Mouse (Mus musculus) intestine, embryonic 14.5 days (tissue): ENCODE results near the gene Gpank1. TPM values are rescaled to one million over a fixed set of nuclear protein-coding genes. Genes with fewer than 3 reads are reported as not detected.

Experiments used
- ATAC-seq: fragments of 200-750 bp; cut with Nextera tagmentation; replicated peaks from 2 replicates; pipeline ENCODE4 v1.8.0; 2017; ENCODE audit warnings: low read depth, moderate number of reproducible peaks, moderate TSS enrichment, moderate library complexity; ENCODE audit not compliant: low FRiP score, low TSS enrichment
- DNase-seq: peaks from one replicate; pipeline ENCODE4 v3.0.0-alpha.2; 2018; ENCODE audit warnings: low spot score
- H3K27ac ChIP-seq: fragments of 300-500 bp; sonication (generic); 2 replicates; pipeline ENCODE4 v1.5.1; 2014; ENCODE audit warnings: low read depth, mild to moderate bottlenecking, control low read depth
- H3K27me3 ChIP-seq: fragments of 300-500 bp; sonication (generic); replicated peaks from 2 replicates; pipeline ENCODE4 v1.6.1; 2014; ENCODE audit warnings: low read length, control low read depth; ENCODE audit not compliant: control insufficient read depth, insufficient read depth
- H3K36me3 ChIP-seq: fragments of 300-500 bp; sonication (generic); 2 replicates; pipeline ENCODE4 v1.6.1; 2014; ENCODE audit warnings: low read length, control low read depth; ENCODE audit not compliant: control insufficient read depth, insufficient read depth
- H3K4me1 ChIP-seq: fragments of 300-500 bp; sonication (generic); replicated peaks from 2 replicates; pipeline ENCODE4 v1.6.1; 2014; ENCODE audit warnings: low read length, control low read depth, mixed read lengths; ENCODE audit not compliant: control insufficient read depth, insufficient read depth
- H3K4me2 ChIP-seq: fragments of 300-500 bp; sonication (generic); 2 replicates; pipeline ENCODE4 v1.6.1; 2014; ENCODE audit warnings: low read length
- H3K4me3 ChIP-seq: fragments of 300-500 bp; sonication (generic); 2 replicates; pipeline ENCODE4 v1.5.1; 2014; ENCODE audit warnings: low read depth, low read length, control low read depth, mixed read lengths
- H3K9ac ChIP-seq: fragments of 300-500 bp; sonication (generic); 2 replicates; pipeline ENCODE4 v1.6.1; 2014; ENCODE audit warnings: mild to moderate bottlenecking, low read length
- H3K9me3 ChIP-seq: fragments of 300-500 bp; sonication (generic); 2 replicates; pipeline ENCODE4 v1.6.1; 2016; ENCODE audit warnings: low read length, control low read depth; ENCODE audit not compliant: control insufficient read depth
- WGBS: fragments of 180-500 bp; shearing (Covaris S2); extraction: QIAGEN DNeasy Blood & Tissue Kit; methylation state at CpG from one replicate; pipeline ENCODE4 v1.1.7; 2014; 5-methylcytosine and 5-hydroxymethylcytosine counted together
- polyA plus RNA-seq: library from polyadenylated mRNA; unstranded; fragments of >200 nt; fragmentation: Nextera tagmentation; extraction: Ambion mirVana; gene quantifications from 2 replicates; pipeline ENCODE4 v1.2.1, GENCODE M21; 2014

Gene Gpank1
- polyA plus RNA-seq, 1 experiment from 2014 or later, result 19.7 TPM

- no peaks in the 10 kb centered on the region for H3K27me3 ChIP-seq
- ATAC-seq (no peak), DNase-seq (no peak)
- H3K4me1 ChIP-seq, result no peaks in the 10 kb centered on the region
- H3K4me3 ChIP-seq, result no peak overlapping the region
- no peaks in the 10 kb centered on the region for H3K9me3 ChIP-seq
- 71% methylated on average over 11 of the region's 11 CpGs for WGBS
- no peak overlapping the region for H3K27ac ChIP-seq
- H3K36me3 ChIP-seq, result no peaks in the 10 kb centered on the region
- H3K9ac ChIP-seq, result no peak overlapping the region
- no peak overlapping the region for H3K4me2 ChIP-seq
These were observed 51.4 kb downstream of the Gpank1 start for GRCm38 (mm10) chr17:35172445-35173234.

GRCm38 (mm10) chr17:35173329-35173728 is 52.1 kb downstream of the Gpank1 start:
- no peak overlapping the region for H3K27ac ChIP-seq
- WGBS, result 61% methylated on average over 3 of the region's 3 CpGs
- H3K9ac ChIP-seq, result no peak overlapping the region
- H3K4me1 ChIP-seq, result no peaks in the 10 kb centered on the region
- no peak overlapping the region for H3K4me3 ChIP-seq
- H3K36me3 ChIP-seq, result no peaks in the 10 kb centered on the region
- DNase-seq (no peak), ATAC-seq (no peak)
- H3K9me3 ChIP-seq, result no peaks in the 10 kb centered on the region
- no peaks in the 10 kb centered on the region for H3K27me3 ChIP-seq
- H3K4me2 ChIP-seq, result no peak overlapping the region

Other genes with a start within 250 kb of the Gpank1 start
- gene Zbtb12, start 242.0 kb upstream of the Gpank1 start, polyA plus RNA-seq, result 1.4 and 1.6 TPM in 2 replicates
- gene Gm20547, start 239.4 kb upstream of the Gpank1 start, polyA plus RNA-seq, result not detected in 2 replicates
- 6.8 and 7.5 TPM in 2 replicates for gene C2, start 223.2 kb upstream of the Gpank1 start, polyA plus RNA-seq
- 73.4 and 75.2 TPM in 2 replicates for gene Ehmt2, start 223.0 kb upstream of the Gpank1 start, polyA plus RNA-seq
- gene Slc44a4, start 207.0 kb upstream of the Gpank1 start, polyA plus RNA-seq, result 25.4 and 28.4 TPM in 2 replicates
- 40.1 and 42.8 TPM in 2 replicates for gene Neu1, start 190.2 kb upstream of the Gpank1 start, polyA plus RNA-seq
- gene Hspa1b, start 162.2 kb upstream of the Gpank1 start, polyA plus RNA-seq, result 0.24 and 0.46 TPM in 2 replicates
- not detected in 2 replicates for gene Gm20481, start 151.5 kb upstream of the Gpank1 start, polyA plus RNA-seq
- 3.5 and 4.5 TPM in 2 replicates for gene Hspa1a, start 149.3 kb upstream of the Gpank1 start, polyA plus RNA-seq
- gene Hspa1l, start 148.8 kb upstream of the Gpank1 start, polyA plus RNA-seq, result 0.53 and 1.2 TPM in 2 replicates
- gene Lsm2, start 139.6 kb upstream of the Gpank1 start, polyA plus RNA-seq, result 216 and 228 TPM in 2 replicates
- gene Vars, start 120.5 kb upstream of the Gpank1 start, polyA plus RNA-seq, result 119 and 133 TPM in 2 replicates
- gene Vwa7, start 104.9 kb upstream of the Gpank1 start, polyA plus RNA-seq, result 0.19 and 0.26 TPM in 2 replicates
- gene Sapcd1, start 93.4 kb upstream of the Gpank1 start, polyA plus RNA-seq, result 20.7 and 21.5 TPM in 2 replicates
- gene Msh5, start 74.7 kb upstream of the Gpank1 start, polyA plus RNA-seq, result 3.6 and 3.9 TPM in 2 replicates
- gene Clic1, start 71.5 kb upstream of the Gpank1 start, polyA plus RNA-seq, result 113 and 141 TPM in 2 replicates
- gene Ddah2, start 62.4 kb upstream of the Gpank1 start, polyA plus RNA-seq, result 278 and 333 TPM in 2 replicates
- not detected in 2 replicates for gene Ly6g6c, start 56.1 kb upstream of the Gpank1 start, polyA plus RNA-seq
- gene Mpig6b, start 55.3 kb upstream of the Gpank1 start, polyA plus RNA-seq, result 0.55 and 0.81 TPM in 2 replicates
- 1.3 and 2.8 TPM in 2 replicates for gene Ly6g6e, start 44.6 kb upstream of the Gpank1 start, polyA plus RNA-seq
- 5.0 and 6.1 TPM in 2 replicates for gene Ly6g6d, start 43.4 kb upstream of the Gpank1 start, polyA plus RNA-seq
- gene Ly6g6f, start 35.8 kb upstream of the Gpank1 start, polyA plus RNA-seq, result 0.27 TPM in 1 of 2 replicates, not detected in the other
- 86.4 and 91.0 TPM in 2 replicates for gene Abhd16a, start 32.2 kb upstream of the Gpank1 start, polyA plus RNA-seq
- gene Ly6g5c, start 13.2 kb upstream of the Gpank1 start, polyA plus RNA-seq, result not detected in 2 replicates
- 0.64 and 0.75 TPM in 2 replicates for gene Ly6g5b, start 6.0 kb upstream of the Gpank1 start, polyA plus RNA-seq
- gene Csnk2b, start 598 bp downstream of the Gpank1 start, polyA plus RNA-seq, result 275 and 286 TPM in 2 replicates
- 8.4 and 10.8 TPM in 2 replicates for gene D17H6S53E, start 4.9 kb downstream of the Gpank1 start, polyA plus RNA-seq
- 0.95 and 1.5 TPM in 2 replicates for gene Apom, start 10.6 kb downstream of the Gpank1 start, polyA plus RNA-seq
- 75.5 and 79.5 TPM in 2 replicates for gene Bag6, start 13.7 kb downstream of the Gpank1 start, polyA plus RNA-seq
- 186 and 196 TPM in 2 replicates for gene Prrc2a, start 43.4 kb downstream of the Gpank1 start, polyA plus RNA-seq
- 15.4 and 17.5 TPM in 2 replicates for gene Aif1, start 54.6 kb downstream of the Gpank1 start, polyA plus RNA-seq
- gene Lst1, start 67.0 kb downstream of the Gpank1 start, polyA plus RNA-seq, result 16.9 and 19.1 TPM in 2 replicates
- gene Ltb, start 73.0 kb downstream of the Gpank1 start, polyA plus RNA-seq, result 1.1 and 1.5 TPM in 2 replicates
- gene Tnf, start 80.6 kb downstream of the Gpank1 start, polyA plus RNA-seq, result 0.12 and 0.28 TPM in 2 replicates
- 0.81 and 0.85 TPM in 2 replicates for gene Lta, start 83.9 kb downstream of the Gpank1 start, polyA plus RNA-seq
- gene Gm16181, start 99.4 kb downstream of the Gpank1 start, polyA plus RNA-seq, result 0.39 and 0.88 TPM in 2 replicates
- 5.8 and 5.9 TPM in 2 replicates for gene Atp6v1g2, start 112.2 kb downstream of the Gpank1 start, polyA plus RNA-seq
- gene Nfkbil1, start 114.3 kb downstream of the Gpank1 start, polyA plus RNA-seq, result 3.1 and 4.3 TPM in 2 replicates
- gene Ddx39b, start 120.3 kb downstream of the Gpank1 start, polyA plus RNA-seq, result 458 and 500 TPM in 2 replicates
- 102 and 108 TPM in 2 replicates for gene H2-D1, start 141.3 kb downstream of the Gpank1 start, polyA plus RNA-seq
- 1.2 and 1.6 TPM in 2 replicates for gene H2-Q1, start 198.9 kb downstream of the Gpank1 start, polyA plus RNA-seq
- gene H2-Q2, start 220.8 kb downstream of the Gpank1 start, polyA plus RNA-seq, result 37.3 and 39.1 TPM in 2 replicates